Mouse (Mus musculus) limb, embryonic 15.5 days (tissue): ENCODE data around the gene Apom. TPM values are rescaled to one million over a fixed set of nuclear protein-coding genes. Genes with fewer than 3 reads are reported as not detected.

ENCODE experiments used
- ATAC-seq: fragments of 200-750 bp; cut with Nextera tagmentation; 2 replicates; pipeline ENCODE4 v1.8.0; 2017; ENCODE audit warnings: low read depth, moderate TSS enrichment; ENCODE audit not compliant: insufficient number of reproducible peaks, low FRiP score, low TSS enrichment
- H3K27ac ChIP-seq: fragments of 300-500 bp; sonication (generic); 2 replicates; pipeline ENCODE4 v1.5.1; 2015; ENCODE audit warnings: moderate library complexity, mild to moderate bottlenecking, inconsistent platforms
- H3K27me3 ChIP-seq: fragments of 300-500 bp; sonication (generic); 2 replicates; pipeline ENCODE4 v1.6.1; 2015; ENCODE audit warnings: inconsistent platforms
- H3K36me3 ChIP-seq: fragments of 300-500 bp; sonication (generic); 2 replicates; pipeline ENCODE4 v1.6.1; 2015; ENCODE audit warnings: inconsistent platforms
- H3K4me1 ChIP-seq: fragments of 300-500 bp; sonication (generic); 2 replicates; pipeline ENCODE4 v1.6.1; 2015; ENCODE audit warnings: inconsistent platforms
- H3K4me2 ChIP-seq: fragments of 300-500 bp; sonication (generic); 2 replicates; pipeline ENCODE4 v1.6.1; 2015; ENCODE audit warnings: mild to moderate bottlenecking, inconsistent platforms
- H3K4me3 ChIP-seq: fragments of 300-500 bp; sonication (generic); 2 replicates; pipeline ENCODE4 v1.5.1; 2015; ENCODE audit warnings: mild to moderate bottlenecking, inconsistent platforms
- H3K9ac ChIP-seq: fragments of 300-500 bp; sonication (generic); 2 replicates; pipeline ENCODE4 v1.6.1; 2015; ENCODE audit warnings: inconsistent platforms
- H3K9me3 ChIP-seq: fragments of 300-500 bp; sonication (generic); 2 replicates; pipeline ENCODE4 v1.6.1; 2016; ENCODE audit warnings: inconsistent platforms
- WGBS: fragments of 180-500 bp; shearing (Covaris S2); methylation state at CpG from one replicate; pipeline ENCODE4 v1.1.7; 2015; 5-methylcytosine and 5-hydroxymethylcytosine counted together
- polyA plus RNA-seq: library from polyadenylated mRNA; unstranded; fragments of >200 nt; fragmentation: Nextera tagmentation; extraction: Ambion mirVana; gene quantifications from 2 replicates; pipeline ENCODE4 v1.2.1, GENCODE M21; 2015

Gene Apom
- 0.52 and 2.0 TPM in 2 replicates for polyA plus RNA-seq

DNA sequence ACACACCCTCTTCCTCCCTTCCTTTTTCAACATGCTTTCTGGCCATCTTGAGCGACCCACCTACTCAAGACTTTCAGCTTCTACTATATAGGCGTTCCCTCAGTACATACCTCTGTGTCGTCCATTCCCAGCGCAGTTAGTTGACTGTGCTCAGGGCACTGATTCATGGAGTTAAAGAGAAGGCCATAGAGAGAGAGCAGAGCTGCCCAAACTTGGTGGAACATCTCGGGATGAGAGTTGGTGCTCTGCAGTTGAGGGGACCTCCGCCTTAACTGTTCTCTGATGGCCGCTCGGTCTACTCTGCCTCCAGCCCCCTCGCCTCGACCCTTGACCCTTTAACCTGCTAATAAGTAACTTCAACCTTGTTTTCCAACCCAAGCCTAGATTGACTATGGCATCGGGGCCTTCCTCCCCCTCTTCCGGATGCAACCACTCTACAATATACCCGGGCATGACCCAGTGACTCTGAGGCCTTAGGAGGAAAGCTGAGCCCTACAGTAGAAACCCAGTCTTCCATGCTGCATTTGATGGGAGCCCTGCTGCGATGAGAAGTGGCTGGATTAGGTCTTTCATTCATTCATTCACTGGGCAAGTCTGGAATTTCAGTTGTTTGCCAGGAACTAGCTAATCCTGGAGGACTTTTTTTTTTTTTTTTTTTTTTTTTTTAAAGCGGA is at the start of gene Apom:
Apom (minus strand) TSS at position 551 of the 674 bp plus-strand sequence.
- WGBS: 80% methylated on average over 15 of the region's 15 CpGs

DNA sequence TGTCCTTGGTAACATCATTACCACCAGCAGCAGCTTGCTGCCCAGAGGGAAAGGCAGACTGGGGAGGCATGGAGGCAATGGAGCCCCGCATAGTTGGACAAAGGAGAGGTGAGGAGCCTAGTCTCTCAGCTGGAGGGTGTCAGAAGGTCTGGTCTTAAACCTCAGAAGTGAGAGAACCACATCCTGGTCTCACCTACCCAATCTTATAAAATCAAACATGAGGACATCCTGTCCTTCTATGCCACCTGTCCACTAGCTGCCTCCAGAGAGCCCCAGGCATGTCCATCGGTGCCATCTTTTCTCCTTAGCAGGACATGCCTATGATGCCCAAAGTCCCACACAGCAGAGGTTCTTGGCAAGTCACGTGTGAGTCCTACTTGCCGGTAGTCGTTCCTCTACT is 48.2 kb upstream of the Apom start:
- Histone ChIP-seq H3K9ac (no peak overlapping the region), H3K9me3 (no peaks in the 10 kb centered on the region), H3K27me3 (no peaks in the 10 kb centered on the region), H3K4me2 (no peak overlapping the region), H3K27ac (no peak overlapping the region), H3K4me3 (no peak overlapping the region), H3K4me1 (no peaks in the 10 kb centered on the region), H3K36me3 (no peaks in the 10 kb centered on the region)
- no peak for ATAC-seq
- 85% methylated on average over 5 of the region's 5 CpGs for WGBS

More for the DNA sequence above, at the start of gene Apom:
- no peak for ATAC-seq
- Histone ChIP-seq H3K36me3 (peaks cover 19% of the 10 kb centered on the region), H3K4me1 (peaks cover 23% of the 10 kb centered on the region), H3K9me3 (no peaks in the 10 kb centered on the region), H3K4me2 (no peak within 1 kb of the TSS), H3K27me3 (no peaks in the 10 kb centered on the region), H3K4me3 (no peak within 1 kb of the TSS), H3K9ac (no peak within 1 kb of the TSS), H3K27ac (no peak within 1 kb of the TSS)

DNA sequence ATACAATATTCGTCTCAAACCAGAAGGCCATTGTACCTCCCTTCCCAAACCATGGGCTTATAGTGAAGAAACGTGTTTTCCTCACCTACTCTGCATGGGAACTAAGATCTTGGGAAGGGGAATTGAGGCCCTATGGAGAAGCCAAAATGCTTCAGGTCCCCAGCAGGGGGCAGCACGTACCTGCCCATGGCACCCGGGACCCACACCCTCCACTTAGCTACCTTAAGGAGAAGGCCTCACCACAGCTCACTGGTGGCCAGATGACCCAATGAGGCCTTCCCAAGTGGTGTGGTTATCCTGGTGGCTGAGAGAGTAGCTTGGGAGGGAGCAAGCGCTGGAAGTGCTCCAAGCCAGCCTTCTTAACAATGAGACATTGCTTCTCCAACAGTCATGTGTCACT is 46.7 kb upstream of the Apom start:
- Histone ChIP-seq H3K4me3 (no peak overlapping the region), H3K36me3 (no peaks in the 10 kb centered on the region), H3K9ac (no peak overlapping the region), H3K9me3 (no peaks in the 10 kb centered on the region), H3K4me2 (no peak overlapping the region), H3K4me1 (0 out of 2 replicates have a peak, but pooled peaks cover 9% of the 10 kb centered on the region), H3K27me3 (no peaks in the 10 kb centered on the region), H3K27ac (no peak overlapping the region)
- 6% methylated on average over 5 of the region's 5 CpGs for WGBS
- ATAC-seq: no peak; the same call in 1 of the 2 replicates

DNA sequence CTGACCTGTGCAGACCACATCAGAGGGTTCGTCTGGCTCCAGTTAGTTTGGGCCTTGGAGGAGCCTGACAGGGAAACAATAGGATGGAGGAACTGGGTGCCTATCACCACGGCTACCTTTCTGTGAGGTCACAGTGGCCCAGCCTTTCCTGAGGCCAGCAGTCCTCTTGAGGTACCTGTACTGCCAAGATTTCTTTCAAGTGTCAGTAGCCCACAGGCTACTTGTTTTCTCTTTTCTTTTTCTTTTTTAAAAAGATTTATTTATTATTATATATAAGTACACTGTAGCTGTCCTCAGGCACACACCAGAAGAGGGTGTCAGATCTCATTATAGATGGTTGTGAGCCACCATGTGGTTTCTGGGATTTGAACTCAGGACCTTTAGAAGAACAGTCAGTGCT is 44.1 kb upstream of the Apom start, which contains the start of gene Aif1:
Aif1 (minus strand) TSS at position 101 of the 400 bp plus-strand sequence.
- no peak within 1 kb of the TSS for H3K4me3 ChIP-seq
- no peak within 1 kb of the TSS for H3K9ac ChIP-seq
- 0 out of 2 replicates have a peak, but pooled peaks cover 11% of the 10 kb centered on the region for H3K4me1 ChIP-seq
- no peak within 1 kb of the TSS for H3K27ac ChIP-seq
- H3K36me3 ChIP-seq: no peaks in the 10 kb centered on the region
- no peak within 1 kb of the TSS for H3K4me2 ChIP-seq
- ATAC-seq: no peak
- H3K27me3 ChIP-seq: no peaks in the 10 kb centered on the region
- 71% methylated on average over 2 of the region's 2 CpGs for WGBS
- no peaks in the 10 kb centered on the region for H3K9me3 ChIP-seq

DNA sequence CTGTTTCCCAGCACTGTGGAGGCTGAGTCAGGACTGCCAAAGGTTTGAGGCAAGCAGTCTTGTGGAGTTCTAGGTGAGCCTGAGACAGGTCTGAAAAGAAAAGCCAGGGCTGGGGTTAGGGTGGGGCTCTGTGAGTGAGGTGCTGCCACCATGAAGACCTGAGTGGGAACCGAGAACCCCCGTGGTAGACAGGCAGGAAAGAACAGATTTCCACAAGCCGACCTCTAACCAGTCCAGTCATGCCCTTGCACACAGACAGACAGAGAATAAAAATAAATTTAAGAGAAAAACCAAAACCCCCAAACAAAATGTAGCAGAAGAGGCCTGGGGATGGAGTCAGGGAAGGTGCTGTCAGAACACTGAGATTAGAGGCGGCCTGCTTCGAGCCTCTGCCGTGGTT is 43.5 kb upstream of the Apom start:
- Histone ChIP-seq H3K9ac (no peak overlapping the region), H3K4me3 (no peak overlapping the region), H3K27me3 (no peaks in the 10 kb centered on the region), H3K4me1 (0 out of 2 replicates have a peak, but pooled peaks cover 11% of the 10 kb centered on the region), H3K9me3 (no peaks in the 10 kb centered on the region), H3K27ac (no peak overlapping the region), H3K36me3 (no peaks in the 10 kb centered on the region), H3K4me2 (no peak overlapping the region)
- 77% methylated on average over 6 of the region's 6 CpGs for WGBS
- ATAC-seq: no peak

DNA sequence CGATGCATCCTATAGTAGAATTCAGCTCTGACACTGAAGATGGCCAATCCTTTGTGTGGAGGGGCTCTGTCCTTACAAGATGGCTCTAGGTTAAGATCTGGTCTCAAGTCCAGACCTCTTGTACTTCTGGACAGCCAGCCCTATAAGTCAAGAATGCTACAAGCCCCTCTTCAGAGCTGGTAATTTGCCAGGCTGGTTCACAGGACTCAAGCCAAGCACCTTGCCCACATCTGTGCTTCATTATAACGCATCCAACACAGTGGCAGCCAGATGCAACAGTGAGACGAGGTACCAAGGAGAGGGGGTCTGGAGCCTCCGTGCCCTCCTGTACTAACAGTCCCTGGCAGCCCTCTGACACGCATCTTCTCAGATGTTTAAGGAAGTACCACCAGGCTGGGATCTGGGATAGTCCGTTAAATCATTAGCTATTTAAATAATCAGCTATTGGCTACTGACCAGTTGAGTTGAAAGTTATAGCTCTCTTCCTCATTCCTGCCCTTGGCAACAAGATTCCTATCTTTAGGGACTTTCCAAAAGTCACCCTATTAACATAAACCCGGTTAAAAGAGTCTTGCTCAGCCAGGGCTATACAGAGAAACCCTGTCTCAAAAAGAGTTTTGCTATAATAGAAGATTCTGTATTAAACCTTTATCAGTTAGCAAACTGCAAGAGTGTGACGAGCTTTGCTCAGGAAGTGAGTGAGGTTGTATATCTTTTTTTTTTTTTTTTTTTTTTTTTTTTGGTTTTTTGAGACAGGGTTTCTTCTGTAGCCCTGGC is 42.5 kb upstream of the Apom start:
- H3K4me2 ChIP-seq: no peak overlapping the region
- H3K27me3 ChIP-seq: no peaks in the 10 kb centered on the region
- H3K27ac ChIP-seq: peak overlapping the region; percentile 18; the same call in 1 of the 2 replicates
- H3K4me3 ChIP-seq: no peak overlapping the region
- no peak overlapping the region for H3K9ac ChIP-seq
- H3K36me3 ChIP-seq: no peaks in the 10 kb centered on the region
- ATAC-seq: no peak
- no peaks in the 10 kb centered on the region for H3K9me3 ChIP-seq
- WGBS: 30% methylated on average over 8 of the region's 8 CpGs
- 0 out of 2 replicates have a peak, but pooled peaks cover 11% of the 10 kb centered on the region for H3K4me1 ChIP-seq

DNA sequence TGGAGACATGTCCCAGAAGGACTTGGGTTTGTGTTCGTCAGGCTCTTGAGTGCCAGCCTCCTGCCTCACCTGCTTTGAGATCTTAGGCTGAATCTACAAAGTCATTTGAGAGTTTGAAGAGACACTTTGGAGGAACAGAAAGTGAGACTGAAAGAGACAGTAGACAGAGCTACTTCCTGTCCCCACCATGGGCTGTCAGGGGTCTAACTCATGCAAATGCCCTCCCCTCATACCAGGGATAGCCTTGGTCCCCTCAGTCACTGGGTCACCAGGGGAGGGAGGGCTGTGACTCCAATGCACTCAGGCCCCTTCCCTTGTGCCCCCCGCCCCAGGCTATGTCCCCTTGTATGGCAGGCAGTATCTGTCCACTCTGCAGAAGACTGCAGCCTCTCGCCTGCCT is 41.5 kb upstream of the Apom start:
- 0 out of 2 replicates have a peak, but pooled peaks cover 11% of the 10 kb centered on the region for H3K4me1 ChIP-seq
- H3K9ac ChIP-seq: no peak overlapping the region
- 61% methylated on average over 3 of the region's 3 CpGs for WGBS
- H3K9me3 ChIP-seq: no peaks in the 10 kb centered on the region
- ATAC-seq: no peak
- H3K36me3 ChIP-seq: no peaks in the 10 kb centered on the region
- H3K27me3 ChIP-seq: no peaks in the 10 kb centered on the region
- H3K4me3 ChIP-seq: no peak overlapping the region
- H3K4me2 ChIP-seq: no peak overlapping the region
- H3K27ac ChIP-seq: peak overlapping the region; percentile 18; the same call in 1 of the 2 replicates

DNA sequence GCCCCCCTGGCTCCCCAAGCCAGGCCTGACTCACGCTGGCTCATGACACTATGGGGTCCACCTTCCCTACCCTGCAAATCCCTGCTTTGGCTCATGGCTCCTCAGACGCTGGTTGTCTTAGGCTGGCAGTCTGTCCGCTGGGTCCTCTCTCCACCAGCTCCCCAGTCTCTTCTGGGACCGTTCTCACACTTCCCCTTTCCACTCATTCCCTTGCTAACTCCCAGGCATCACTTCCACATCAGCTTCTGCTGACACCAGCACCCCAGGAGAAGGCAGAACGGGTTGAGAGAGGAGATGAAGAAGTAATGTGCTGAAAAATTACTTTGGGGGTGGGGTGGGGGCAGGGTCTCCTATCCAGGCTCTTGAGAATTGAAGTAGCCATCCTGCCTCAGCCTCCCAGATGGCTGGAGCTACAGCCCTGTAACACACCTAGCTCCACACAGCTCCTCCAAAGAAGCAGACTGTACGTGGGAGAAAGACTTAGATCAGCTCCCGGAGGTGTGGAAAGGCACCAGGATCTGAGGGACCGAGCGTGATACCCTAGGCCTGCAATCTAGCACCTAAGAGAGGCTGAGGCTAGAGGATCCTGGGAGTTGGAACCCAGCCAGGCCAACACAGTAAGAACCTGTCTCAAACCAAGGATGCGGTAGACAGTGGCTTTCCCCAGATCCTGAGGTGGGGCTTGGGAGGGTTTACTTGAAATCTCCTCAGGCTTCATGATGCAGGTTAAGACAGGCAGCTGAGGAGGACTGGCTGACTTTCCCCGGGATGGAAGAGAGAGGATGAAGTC is 40.8 kb upstream of the Apom start:
- H3K27me3 ChIP-seq: no peaks in the 10 kb centered on the region
- 61% methylated on average over 11 of the region's 11 CpGs for WGBS

DNA sequence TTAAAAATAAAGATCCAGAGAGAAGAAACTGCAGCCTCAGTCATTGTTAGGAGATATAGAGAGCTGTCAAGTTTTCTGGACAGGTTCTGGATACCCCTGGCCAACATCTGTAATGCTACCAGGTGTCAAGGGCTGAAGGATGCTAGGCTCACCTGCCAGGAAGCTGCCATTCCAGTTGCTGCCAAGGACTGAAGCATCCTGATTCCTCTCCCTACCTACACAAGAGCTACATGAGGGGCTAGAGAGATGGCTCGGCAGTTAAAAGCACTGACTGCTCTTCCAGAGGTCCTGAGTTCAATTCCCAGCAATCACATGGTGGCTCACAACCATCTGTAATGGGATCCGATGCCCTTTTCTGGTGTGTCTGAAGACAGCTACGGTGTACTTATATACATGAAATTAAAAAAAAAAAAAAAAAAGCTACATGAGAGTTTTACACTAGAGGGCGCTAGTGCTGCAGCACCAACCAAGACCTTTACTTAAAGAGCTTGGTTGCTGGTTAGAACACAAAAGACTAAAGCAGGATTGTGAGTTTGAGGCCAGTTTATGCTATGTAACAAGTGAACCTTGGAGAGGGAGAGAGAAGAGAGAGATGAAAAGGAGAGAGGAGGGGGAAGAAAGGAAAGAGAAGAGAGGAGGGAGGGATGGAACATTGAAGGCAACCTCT is 36.8 kb upstream of the Apom start:
- Histone ChIP-seq H3K9ac (no peak overlapping the region), H3K4me1 (peaks cover 12% of the 10 kb centered on the region; the same call in 1 of the 2 replicates), H3K9me3 (no peaks in the 10 kb centered on the region), H3K27ac (no peak overlapping the region), H3K4me2 (no peak overlapping the region), H3K36me3 (no peaks in the 10 kb centered on the region), H3K27me3 (no peaks in the 10 kb centered on the region), H3K4me3 (no peak overlapping the region)
- no peak for ATAC-seq
- 18% methylated on average over 4 of the region's 4 CpGs for WGBS

More for the DNA sequence above, 40.8 kb upstream of the Apom start:
- H3K4me1 ChIP-seq: 0 out of 2 replicates have a peak, but pooled peaks cover 11% of the 10 kb centered on the region
- H3K27ac ChIP-seq: peak overlapping the region; percentile 33; the same call in 1 of the 2 replicates
- no peak overlapping the region for H3K4me3 ChIP-seq
- no peak for ATAC-seq
- no peaks in the 10 kb centered on the region for H3K9me3 ChIP-seq
- no peak overlapping the region for H3K9ac ChIP-seq
- no peak overlapping the region for H3K4me2 ChIP-seq
- no peaks in the 10 kb centered on the region for H3K36me3 ChIP-seq

DNA sequence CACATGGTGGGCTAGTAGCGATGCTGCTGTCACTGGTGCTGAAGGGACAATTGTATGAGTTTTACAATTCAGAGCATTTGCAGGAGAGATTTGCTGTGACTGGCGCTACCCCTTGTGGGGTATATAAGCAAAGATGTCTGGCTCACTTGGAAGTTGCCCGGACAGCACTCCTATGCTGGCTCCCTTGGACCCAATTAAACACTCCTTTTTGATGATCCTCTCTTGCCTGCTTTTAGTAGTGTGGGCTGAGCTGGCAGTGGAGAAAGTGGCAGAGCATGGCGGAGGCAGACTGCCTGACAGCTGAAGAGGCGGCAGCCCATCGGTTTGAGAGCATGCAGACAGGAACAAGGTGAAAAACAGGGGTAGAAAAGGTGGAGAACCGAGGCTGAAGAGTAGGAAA is 35.9 kb upstream of the Apom start:
- no peak overlapping the region for H3K27ac ChIP-seq
- H3K36me3 ChIP-seq: no peaks in the 10 kb centered on the region
- peaks cover 15% of the 10 kb centered on the region for H3K4me1 ChIP-seq
- no peak overlapping the region for H3K4me2 ChIP-seq
- no peaks in the 10 kb centered on the region for H3K9me3 ChIP-seq
- H3K27me3 ChIP-seq: no peaks in the 10 kb centered on the region
- WGBS: 86% methylated on average over 7 of the region's 7 CpGs
- no peak overlapping the region for H3K4me3 ChIP-seq
- no peak overlapping the region for H3K9ac ChIP-seq
- ATAC-seq: no peak

DNA sequence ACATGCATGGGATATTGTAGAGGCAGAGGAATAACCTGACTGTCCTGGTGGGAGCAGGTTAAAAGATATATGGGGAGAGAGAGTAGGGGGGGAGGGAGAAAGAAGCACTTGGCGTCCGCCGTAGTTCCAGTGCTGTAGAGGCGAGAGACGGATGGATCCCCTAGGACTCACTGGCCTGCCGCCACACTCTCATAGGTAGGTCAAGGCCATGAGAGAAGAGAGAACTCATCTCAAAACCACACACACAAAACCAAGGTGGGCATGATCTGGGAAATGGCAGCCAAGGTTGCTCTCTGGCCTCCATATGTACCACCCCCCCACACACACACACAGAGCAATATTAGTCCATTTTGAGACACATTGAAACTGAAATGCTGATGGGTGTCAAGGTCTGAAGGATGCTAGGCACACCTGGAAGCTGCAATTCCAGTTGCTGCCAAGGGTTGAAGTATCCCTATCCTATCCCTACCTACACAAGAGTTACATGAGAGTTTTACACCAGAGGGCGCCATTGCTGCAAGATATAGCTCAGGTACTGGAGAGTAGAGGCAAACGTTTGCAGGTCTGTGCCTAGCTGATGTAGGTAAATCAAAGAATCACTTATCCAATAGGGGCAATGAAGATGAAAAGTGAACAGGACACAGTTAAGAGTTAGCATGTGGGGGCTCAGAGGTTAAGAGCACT is 34.6 kb upstream of the Apom start:
- H3K4me1 ChIP-seq: peaks cover 28% of the 10 kb centered on the region
- no peak overlapping the region for H3K4me3 ChIP-seq
- no peak for ATAC-seq
- H3K27ac ChIP-seq: peak overlapping the region; percentile 99; the same call in 1 of the 2 replicates
- peaks cover 10% of the 10 kb centered on the region for H3K36me3 ChIP-seq
- no peak overlapping the region for H3K9ac ChIP-seq
- 69% methylated on average over 8 of the region's 8 CpGs for WGBS
- no peak overlapping the region for H3K4me2 ChIP-seq
- H3K27me3 ChIP-seq: no peaks in the 10 kb centered on the region
- H3K9me3 ChIP-seq: no peaks in the 10 kb centered on the region
